Mouse (Mus musculus) hindbrain, embryonic 13.5 days (tissue): ENCODE results near the gene Slc39a8. TPM values are rescaled to one million over a fixed set of nuclear protein-coding genes. Genes with fewer than 3 reads are reported as not detected.

Source experiments
- ATAC-seq: fragments of 200-750 bp; cut with Nextera tagmentation; 2 replicates; pipeline ENCODE4 v1.8.0; 2017; ENCODE audit warnings: moderate TSS enrichment; ENCODE audit not compliant: low FRiP score
- H3K27ac ChIP-seq: fragments of 300-500 bp; sonication (generic); 2 replicates; pipeline ENCODE4 v1.5.1; 2015; ENCODE audit warnings: inconsistent platforms, mild to moderate bottlenecking, moderate library complexity
- H3K27me3 ChIP-seq: fragments of 300-500 bp; sonication (generic); 2 replicates; pipeline ENCODE4 v1.6.1; 2015; ENCODE audit warnings: mild to moderate bottlenecking, inconsistent platforms
- H3K36me3 ChIP-seq: fragments of 300-500 bp; sonication (generic); 2 replicates; pipeline ENCODE4 v1.6.1; 2015; ENCODE audit warnings: mild to moderate bottlenecking, inconsistent platforms
- H3K4me1 ChIP-seq: fragments of 300-500 bp; sonication (generic); replicated peaks from 2 replicates; pipeline ENCODE4 v1.6.1; 2015; ENCODE audit warnings: inconsistent platforms
- H3K4me2 ChIP-seq: fragments of 300-500 bp; sonication (generic); 2 replicates; pipeline ENCODE4 v1.6.1; 2015; ENCODE audit warnings: inconsistent platforms, mild to moderate bottlenecking, moderate library complexity
- H3K4me3 ChIP-seq: fragments of 300-500 bp; sonication (generic); 2 replicates; pipeline ENCODE4 v1.5.1; 2015; ENCODE audit warnings: mild to moderate bottlenecking, inconsistent platforms
- H3K9ac ChIP-seq: fragments of 300-500 bp; sonication (generic); 2 replicates; pipeline ENCODE4 v1.6.1; 2015; ENCODE audit warnings: mild to moderate bottlenecking, inconsistent platforms
- H3K9me3 ChIP-seq: fragments of 300-500 bp; sonication (generic); 2 replicates; pipeline ENCODE4 v1.6.1; 2016; ENCODE audit warnings: inconsistent platforms
- WGBS: fragments of 180-500 bp; shearing (Covaris S2); methylation state at CpG from one replicate; pipeline ENCODE4 v1.1.7; 2015; 5-methylcytosine and 5-hydroxymethylcytosine counted together
- polyA plus RNA-seq: library from polyadenylated mRNA; unstranded; fragments of >200 nt; fragmentation: Nextera tagmentation; extraction: Ambion mirVana; gene quantifications from 2 replicates; pipeline ENCODE4 v1.2.1, GENCODE M21; 2015

The Slc39a8 gene
- 10.2 and 10.9 TPM in 2 replicates for polyA plus RNA-seq

GRCm38 (mm10) chr3:135825016-135825753 is at the start of gene Slc39a8:
Slc39a8 (plus strand) TSS chr3:135825279.
- peak; percentile 79 for ATAC-seq
- Histone ChIP-seq H3K27me3 (peaks cover 6% of the 10 kb centered on the region; the same call in 1 of the 2 replicates), H3K27ac (peak within 1 kb of the TSS; percentile 40; the same call in 1 of the 2 replicates), H3K36me3 (no peaks in the 10 kb centered on the region), H3K9me3 (no peaks in the 10 kb centered on the region), H3K9ac (peak within 1 kb of the TSS; percentile 76), H3K4me3 (peak within 1 kb of the TSS; percentile 60), H3K4me2 (peak within 1 kb of the TSS; percentile 96), H3K4me1 (peaks cover 20% of the 10 kb centered on the region)
- WGBS, result 6% methylated on average over 22 of the region's 22 CpGs

GRCm38 (mm10) chr3:135785065-135785464 is 40.0 kb upstream of the Slc39a8 start:
- no peak for ATAC-seq
- H3K4me2 ChIP-seq, result no peak overlapping the region
- H3K9me3 ChIP-seq, result no peaks in the 10 kb centered on the region
- 91% methylated on average over 7 of the region's 7 CpGs for WGBS
- H3K4me3 ChIP-seq, result no peak overlapping the region
- H3K4me1 ChIP-seq, result no peaks in the 10 kb centered on the region
- no peaks in the 10 kb centered on the region for H3K27me3 ChIP-seq
- no peaks in the 10 kb centered on the region for H3K36me3 ChIP-seq
- no peak overlapping the region for H3K27ac ChIP-seq
- H3K9ac ChIP-seq, result no peak overlapping the region

GRCm38 (mm10) chr3:135796117-135796516 is 29.0 kb upstream of the Slc39a8 start:
- Histone ChIP-seq H3K4me3 (no peak overlapping the region), H3K36me3 (no peaks in the 10 kb centered on the region), H3K27me3 (no peaks in the 10 kb centered on the region), H3K4me2 (no peak overlapping the region), H3K27ac (no peak overlapping the region), H3K9me3 (no peaks in the 10 kb centered on the region), H3K9ac (no peak overlapping the region), H3K4me1 (no peaks in the 10 kb centered on the region)
- 95% methylated on average over 6 of the region's 6 CpGs for WGBS
- ATAC-seq, result no peak

- Histone ChIP-seq H3K9me3 (no peaks in the 10 kb centered on the region), H3K27ac (no peak overlapping the region), H3K27me3 (no peaks in the 10 kb centered on the region), H3K4me2 (no peak overlapping the region), H3K9ac (no peak overlapping the region), H3K4me1 (no peaks in the 10 kb centered on the region), H3K36me3 (no peaks in the 10 kb centered on the region), H3K4me3 (no peak overlapping the region)
- no peak for ATAC-seq
- 64% methylated on average over 3 of the region's 3 CpGs for WGBS
Observed at GRCm38 (mm10) chr3:135798241-135798640, 26.8 kb upstream of the Slc39a8 start.

- H3K9me3 ChIP-seq, result no peaks in the 10 kb centered on the region
- H3K4me2 ChIP-seq, result no peak overlapping the region
- no peaks in the 10 kb centered on the region for H3K27me3 ChIP-seq
- H3K36me3 ChIP-seq, result no peaks in the 10 kb centered on the region
- no peak overlapping the region for H3K4me3 ChIP-seq
- no peak for ATAC-seq
- WGBS, result 87% methylated on average over 1 of the region's 1 CpGs
- H3K27ac ChIP-seq, result no peak overlapping the region
- H3K9ac ChIP-seq, result no peak overlapping the region
- H3K4me1 ChIP-seq, result no peaks in the 10 kb centered on the region
Observed at GRCm38 (mm10) chr3:135798665-135799064, 26.4 kb upstream of the Slc39a8 start.

- 90% methylated on average over 14 of the region's 14 CpGs for WGBS
- no peaks in the 10 kb centered on the region for H3K9me3 ChIP-seq
- no peak overlapping the region for H3K4me3 ChIP-seq
Observed at GRCm38 (mm10) chr3:135814665-135815064, 10.4 kb upstream of the Slc39a8 start.

GRCm38 (mm10) chr3:135815973-135816727 is 8.9 kb upstream of the Slc39a8 start:
- Histone ChIP-seq H3K27ac (no peak overlapping the region), H3K4me1 (no peaks in the 10 kb centered on the region), H3K9ac (no peak overlapping the region), H3K27me3 (no peaks in the 10 kb centered on the region), H3K9me3 (no peaks in the 10 kb centered on the region), H3K4me2 (no peak overlapping the region), H3K4me3 (no peak overlapping the region), H3K36me3 (no peaks in the 10 kb centered on the region)
- ATAC-seq, result no peak
- WGBS, result 89% methylated on average over 5 of the region's 5 CpGs

More at GRCm38 (mm10) chr3:135814665-135815064, 10.4 kb upstream of the Slc39a8 start:
- no peaks in the 10 kb centered on the region for H3K4me1 ChIP-seq
- H3K9ac ChIP-seq, result no peak overlapping the region
- H3K36me3 ChIP-seq, result no peaks in the 10 kb centered on the region
- H3K27me3 ChIP-seq, result no peaks in the 10 kb centered on the region
- ATAC-seq, result no peak
- H3K27ac ChIP-seq, result no peak overlapping the region
- H3K4me2 ChIP-seq, result no peak overlapping the region

GRCm38 (mm10) chr3:135817124-135817523 is 8.0 kb upstream of the Slc39a8 start:
- Histone ChIP-seq H3K36me3 (no peaks in the 10 kb centered on the region), H3K9ac (no peak overlapping the region), H3K4me2 (no peak overlapping the region), H3K27ac (no peak overlapping the region), H3K27me3 (no peaks in the 10 kb centered on the region), H3K9me3 (no peaks in the 10 kb centered on the region), H3K4me3 (no peak overlapping the region), H3K4me1 (no peaks in the 10 kb centered on the region)
- ATAC-seq, result no peak
- 70% methylated on average over 1 of the region's 1 CpGs for WGBS

- no peak for ATAC-seq
- H3K9ac ChIP-seq, result no peak overlapping the region
- no peak overlapping the region for H3K27ac ChIP-seq
- H3K4me3 ChIP-seq, result no peak overlapping the region
- H3K4me1 ChIP-seq, result peaks cover 20% of the 10 kb centered on the region
- no peak overlapping the region for H3K4me2 ChIP-seq
- 26% methylated on average over 2 of the region's 4 CpGs for WGBS
- H3K27me3 ChIP-seq, result peaks cover 6% of the 10 kb centered on the region; the same call in 1 of the 2 replicates
- no peaks in the 10 kb centered on the region for H3K36me3 ChIP-seq
- no peaks in the 10 kb centered on the region for H3K9me3 ChIP-seq
Observed at GRCm38 (mm10) chr3:135824436-135824835, 643 bp upstream of the Slc39a8 start.

- Histone ChIP-seq H3K9ac (peak overlapping the region; percentile 76), H3K4me2 (peak overlapping the region; percentile 96), H3K27me3 (peaks cover 6% of the 10 kb centered on the region; the same call in 1 of the 2 replicates), H3K4me3 (peak overlapping the region; percentile 60), H3K27ac (peak overlapping the region; percentile 40; the same call in 1 of the 2 replicates), H3K9me3 (no peaks in the 10 kb centered on the region), H3K36me3 (no peaks in the 10 kb centered on the region), H3K4me1 (peaks cover 20% of the 10 kb centered on the region)
- peak; percentile 83 for ATAC-seq
- under 1% methylated on average over 53 of the region's 57 CpGs for WGBS
Observed at GRCm38 (mm10) chr3:135825754-135826683, 940 bp downstream of the Slc39a8 start.

- ATAC-seq, result no peak
- Histone ChIP-seq H3K4me3 (peak overlapping the region; percentile 60), H3K9me3 (no peaks in the 10 kb centered on the region), H3K27me3 (peaks cover 6% of the 10 kb centered on the region; the same call in 1 of the 2 replicates), H3K9ac (peak overlapping the region; percentile 76), H3K36me3 (no peaks in the 10 kb centered on the region), H3K4me1 (peaks cover 20% of the 10 kb centered on the region), H3K4me2 (peak overlapping the region; percentile 96), H3K27ac (peak overlapping the region; percentile 40; the same call in 1 of the 2 replicates)
- WGBS, result 25% methylated on average over 12 of the region's 12 CpGs
Observed at GRCm38 (mm10) chr3:135826684-135827249, 1.7 kb downstream of the Slc39a8 start.
